In the genomic region with DNA sequence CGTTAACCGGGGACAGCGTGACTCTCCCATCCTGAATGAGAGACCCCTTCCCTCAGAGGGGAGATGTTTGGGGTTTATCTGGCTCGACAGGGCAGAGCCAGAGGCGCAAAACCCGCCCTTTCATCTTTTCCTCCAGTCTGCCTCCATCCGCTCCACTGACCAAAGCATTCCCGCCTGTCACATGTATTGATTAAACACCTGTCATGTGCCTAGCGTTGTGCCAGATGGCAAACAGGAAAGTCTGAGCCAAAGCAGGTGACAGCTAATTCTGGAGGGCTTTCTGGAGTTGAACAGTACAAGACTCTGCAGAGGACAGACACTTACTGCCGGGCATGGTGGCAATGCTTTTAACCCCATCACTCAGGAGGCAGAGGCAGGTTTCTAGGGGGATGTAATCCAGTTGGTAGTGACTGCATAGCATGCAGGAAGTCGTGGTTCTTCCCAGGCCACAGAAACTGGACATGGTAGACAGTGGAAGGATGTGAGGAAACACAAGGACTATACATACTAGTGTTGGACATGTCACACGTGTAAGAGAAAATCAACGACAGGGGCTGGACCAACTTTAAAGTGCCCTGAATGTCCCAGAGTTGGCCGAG, we compare ENCODE assay signal across 8 mouse cellular contexts. TPM values are rescaled to one million over a fixed set of nuclear protein-coding genes. Genes with fewer than 3 reads are reported as not detected.
DNase-seq lines count a peak whose midpoint lies in the region; ATAC-seq and TF ChIP-seq lines count a peak whose summit lies in the region.

No protein-coding gene starts in this region.

- TF ChIP-seq CTCF in kidney, postnatal 0 days (IDR thresholded peaks at IDR 0.05; ENCODE audit: low read depth), result no peak

- 0 out of 2 replicates have a peak, but pooled peaks cover 5% of the 10 kb centered on the region for H3K27me3 ChIP-seq in forebrain, embryonic 12.5 days
- H3K27me3 ChIP-seq in kidney, postnatal 0 days (ENCODE audit: insufficient read depth, low read length), result no peaks in the 10 kb centered on the region
- H3K27me3 ChIP-seq in midbrain, embryonic 12.5 days, result no peaks in the 10 kb centered on the region

- peak overlapping the region; percentile 87 for H3K27ac ChIP-seq in forebrain, embryonic 12.5 days
- peak overlapping the region; percentile 90 for H3K27ac ChIP-seq in kidney, postnatal 0 days
- peak overlapping the region; percentile 70 for H3K27ac ChIP-seq in midbrain, embryonic 12.5 days (replicated peaks)

- no peaks in the 10 kb centered on the region for H3K9me3 ChIP-seq in forebrain, embryonic 12.5 days
- no peaks in the 10 kb centered on the region for H3K9me3 ChIP-seq in kidney, postnatal 0 days (replicated peaks; ENCODE audit: low read length)
- H3K9me3 ChIP-seq in midbrain, embryonic 12.5 days, result no peaks in the 10 kb centered on the region

- H3K4me1 ChIP-seq in forebrain, embryonic 12.5 days, result peaks cover 26% of the 10 kb centered on the region
- H3K4me1 ChIP-seq in kidney, postnatal 0 days (replicated peaks; ENCODE audit: insufficient read depth, low read length), result peaks cover 18% of the 10 kb centered on the region; the same call in 1 of the 2 replicates
- H3K4me1 ChIP-seq in midbrain, embryonic 12.5 days, result peaks cover 16% of the 10 kb centered on the region

- peak overlapping the region; percentile 88 for H3K9ac ChIP-seq in forebrain, embryonic 12.5 days
- H3K9ac ChIP-seq in kidney, postnatal 0 days (ENCODE audit: low read depth, low read length), result peak overlapping the region; percentile 85
- H3K9ac ChIP-seq in midbrain, embryonic 12.5 days (replicated peaks), result peak overlapping the region; percentile 86

- H3K36me3 ChIP-seq in forebrain, embryonic 12.5 days (replicated peaks), result no peaks in the 10 kb centered on the region
- no peaks in the 10 kb centered on the region for H3K36me3 ChIP-seq in kidney, postnatal 0 days (ENCODE audit: insufficient read depth, low read length)
- H3K36me3 ChIP-seq in midbrain, embryonic 12.5 days, result no peaks in the 10 kb centered on the region

- ATAC-seq in forebrain, embryonic 12.5 days (ENCODE audit: low FRiP score), result 0 out of 2 replicates have a peak, but pooled peaks have one; percentile 6
- no peak for ATAC-seq in kidney, postnatal 0 days (replicated peaks; ENCODE audit: low FRiP score, low read depth)
- peak; percentile 29; the same call in 1 of the 2 replicates for ATAC-seq in midbrain, embryonic 12.5 days (ENCODE audit: low FRiP score, low read depth)

- DNase-seq in embryo, embryonic 10 days (ENCODE audit: low spot score), result peak; percentile 75
- DNase-seq in embryo, embryonic 9.5 days (ENCODE audit: extremely low spot score), result no peak
- DNase-seq in MN1 (ENCODE audit: low spot score), result peak; percentile 42
- DNase-seq in kidney, postnatal 0 days (ENCODE audit: low spot score), result peak; percentile 58
- DNase-seq in frontal cortex, postnatal 25 days (ENCODE audit: low spot score in 2 of 2), result no peak
- no peak for DNase-seq in spleen, postnatal 36 days (ENCODE audit: low spot score in 2 of 2)

- WGBS in forebrain, embryonic 12.5 days, result 18% methylated on average over 14 of the region's 14 CpGs
- 7% methylated on average over 14 of the region's 14 CpGs for WGBS in kidney, postnatal 0 days
- WGBS in midbrain, embryonic 12.5 days, result 17% methylated on average over 14 of the region's 14 CpGs

- peak overlapping the region; percentile 88 for H3K4me2 ChIP-seq in forebrain, embryonic 12.5 days
- H3K4me2 ChIP-seq in kidney, postnatal 0 days (ENCODE audit: low read length), result peak overlapping the region; percentile 77
- peak overlapping the region; percentile 90 for H3K4me2 ChIP-seq in midbrain, embryonic 12.5 days (replicated peaks)

- peak overlapping the region; percentile 69 for H3K4me3 ChIP-seq in forebrain, embryonic 12.5 days (replicated peaks)
- peak overlapping the region; percentile 64 for H3K4me3 ChIP-seq in kidney, postnatal 0 days (replicated peaks; ENCODE audit: low read depth, low read length)
- H3K4me3 ChIP-seq in midbrain, embryonic 12.5 days, result peak overlapping the region; percentile 70

RNA-seq across cellular contexts. Expression of gene Cln6, which starts 0.7 kb away (rescaled TPM):
- 8.5 and 9.8 TPM in 2 replicates for polyA plus RNA-seq in forebrain, embryonic 12.5 days (2016; fragmentation: Nextera tagmentation; extraction: Ambion mirVana)
- 26.8 and 26.9 TPM in 2 replicates for polyA plus RNA-seq in kidney, postnatal 0 days (2015; fragmentation: Nextera tagmentation; extraction: Ambion mirVana)
- polyA plus RNA-seq in midbrain, embryonic 12.5 days (2016; fragmentation: Nextera tagmentation; extraction: Ambion mirVana), result 8.2 and 8.9 TPM in 2 replicates

RNA-seq across cellular contexts. Expression of gene Calml4, which starts 18.6 kb away (rescaled TPM):
- 1.8 and 3.1 TPM in 2 replicates for polyA plus RNA-seq in forebrain, embryonic 12.5 days (2016; fragmentation: Nextera tagmentation; extraction: Ambion mirVana)
- 301 and 303 TPM in 2 replicates for polyA plus RNA-seq in kidney, postnatal 0 days (2015; fragmentation: Nextera tagmentation; extraction: Ambion mirVana)
- 2.5 and 3.6 TPM in 2 replicates for polyA plus RNA-seq in midbrain, embryonic 12.5 days (2016; fragmentation: Nextera tagmentation; extraction: Ambion mirVana)

RNA-seq across cellular contexts. Expression of gene Fem1b, which starts 27.5 kb away (rescaled TPM):
- polyA plus RNA-seq in forebrain, embryonic 12.5 days (2016; fragmentation: Nextera tagmentation; extraction: Ambion mirVana), result 56.6 and 59.0 TPM in 2 replicates
- 15.1 and 15.4 TPM in 2 replicates for polyA plus RNA-seq in kidney, postnatal 0 days (2015; fragmentation: Nextera tagmentation; extraction: Ambion mirVana)
- 61.5 and 67.9 TPM in 2 replicates for polyA plus RNA-seq in midbrain, embryonic 12.5 days (2016; fragmentation: Nextera tagmentation; extraction: Ambion mirVana)

Comparison
In these comparisons a context has a peak if more than half of its experiments do, and no peak if none do; other contexts are left out.
1. DNase-seq: peak in embryo, embryonic 10 days (single experiment), MN1 (single experiment) and kidney, postnatal 0 days (single experiment); none in embryo, embryonic 9.5 days (single experiment), frontal cortex, postnatal 25 days (0 of 2) and spleen, postnatal 36 days (0 of 2).
2. RNA of gene Calml4, which starts 18.6 kb away (polyA plus RNA-seq): 301 to 303 TPM in kidney, postnatal 0 days; 1.8 to 3.1 TPM in forebrain, embryonic 12.5 days and 2.5 to 3.6 TPM in midbrain, embryonic 12.5 days; every median in the first group is over 10 times any median in the second.
3. Peak in every context shown above with its lines, with median percentiles within 50 percentile points of each other: H3K27ac ChIP-seq, H3K4me2 ChIP-seq, H3K4me3 ChIP-seq and H3K9ac ChIP-seq.